Mouse (Mus musculus): ENCODE data around the gene Necap2. TPM values are rescaled to one million over a fixed set of nuclear protein-coding genes. Genes with fewer than 3 reads are reported as not detected.

Gene Necap2
- 47.7 and 53.0 TPM in 2 replicates for polyA plus RNA-seq (2014; fragmentation: Nextera tagmentation; extraction: Ambion mirVana)

- peak within 1 kb of the TSS; percentile 98 for H3K4me3 ChIP-seq (ENCODE audit: low read depth, low read length)
- H3K4me1 ChIP-seq (ENCODE audit: control insufficient read depth, insufficient read depth, low read length), result peaks cover 7% of the 10 kb centered on the region
- DNase-seq (ENCODE audit: low spot score) (peak; percentile 97), ATAC-seq (ENCODE audit: insufficient read depth, low FRiP score, low TSS enrichment) (peak; percentile 91)
- no peaks in the 10 kb centered on the region for H3K36me3 ChIP-seq (ENCODE audit: control insufficient read depth, insufficient read depth, low read length)
- H3K4me2 ChIP-seq (ENCODE audit: low read depth), result peak within 1 kb of the TSS; percentile 98
- H3K9ac ChIP-seq (ENCODE audit: low read length), result peak within 1 kb of the TSS; percentile 86
- no peaks in the 10 kb centered on the region for H3K9me3 ChIP-seq (ENCODE audit: control insufficient read depth, low read length)
- no peak within 1 kb of the TSS for H3K27ac ChIP-seq (ENCODE audit: low read depth, low read length)
- under 1% methylated on average over 66 of the region's 67 CpGs for WGBS
- no peaks in the 10 kb centered on the region for H3K27me3 ChIP-seq (ENCODE audit: control insufficient read depth, insufficient read depth, low read length)
Measured at GRCm38 (mm10) chr4:141077681-141078509, at the start of gene Necap2. Gene Necap2, minus strand, starts transcription at chr4:141078357.

DNA sequence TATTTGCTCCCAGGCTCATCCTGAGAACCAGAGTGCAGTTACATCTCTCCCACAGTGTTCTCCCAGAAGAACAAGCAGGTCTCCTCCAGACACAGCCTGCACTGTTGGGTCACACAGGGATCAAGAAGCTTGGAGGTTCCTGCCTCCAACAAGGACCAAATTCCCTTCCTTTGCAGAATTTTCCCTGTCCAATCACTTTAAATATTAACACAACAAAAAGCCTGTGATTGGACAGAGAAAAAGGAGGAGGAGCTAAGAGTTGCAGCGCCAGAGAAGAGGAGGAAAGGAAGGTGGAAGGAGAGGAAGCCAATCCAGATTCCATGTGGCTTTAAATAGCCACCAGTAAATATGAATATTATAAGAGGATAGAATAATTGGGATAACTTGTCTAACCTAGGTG is 44.9 kb upstream of the Necap2 start:
- 46% methylated on average over 1 of the region's 1 CpGs for WGBS
- DNase-seq (ENCODE audit: low spot score), result no peak
- Histone ChIP-seq H3K4me3 (ENCODE audit: low read depth, low read length) (no peak overlapping the region), H3K4me1 (ENCODE audit: control insufficient read depth, insufficient read depth, low read length) (no peaks in the 10 kb centered on the region; the same call in 1 of the 2 replicates), H3K27me3 (ENCODE audit: control insufficient read depth, insufficient read depth, low read length) (no peaks in the 10 kb centered on the region), H3K4me2 (ENCODE audit: low read depth) (no peak overlapping the region), H3K9ac (ENCODE audit: low read length) (no peak overlapping the region), H3K27ac (ENCODE audit: low read depth, low read length) (no peak overlapping the region), H3K36me3 (ENCODE audit: control insufficient read depth, insufficient read depth, low read length) (no peaks in the 10 kb centered on the region), H3K9me3 (ENCODE audit: control insufficient read depth, low read length) (no peaks in the 10 kb centered on the region)
- no peak for ATAC-seq (ENCODE audit: insufficient read depth, low FRiP score, low TSS enrichment)

- no peak overlapping the region for H3K4me2 ChIP-seq (ENCODE audit: low read depth)
- H3K27me3 ChIP-seq (ENCODE audit: control insufficient read depth, insufficient read depth, low read length), result no peaks in the 10 kb centered on the region
- H3K4me3 ChIP-seq (ENCODE audit: low read depth, low read length), result no peak overlapping the region
- DNase-seq (ENCODE audit: low spot score) (no peak), ATAC-seq (ENCODE audit: insufficient read depth, low FRiP score, low TSS enrichment) (no peak)
- no peaks in the 10 kb centered on the region; the same call in 1 of the 2 replicates for H3K4me1 ChIP-seq (ENCODE audit: control insufficient read depth, insufficient read depth, low read length)
- no peak overlapping the region for H3K9ac ChIP-seq (ENCODE audit: low read length)
- WGBS, result 88% methylated on average over 7 of the region's 7 CpGs
- no peaks in the 10 kb centered on the region for H3K9me3 ChIP-seq (ENCODE audit: control insufficient read depth, low read length)
- H3K36me3 ChIP-seq (ENCODE audit: control insufficient read depth, insufficient read depth, low read length), result no peaks in the 10 kb centered on the region
- H3K27ac ChIP-seq (ENCODE audit: low read depth, low read length), result no peak overlapping the region
Measured at GRCm38 (mm10) chr4:141122663-141123062, 44.5 kb upstream of the Necap2 start.

- ATAC-seq (ENCODE audit: insufficient read depth, low FRiP score, low TSS enrichment) (no peak), DNase-seq (ENCODE audit: low spot score) (peak; percentile 75)
- no peaks in the 10 kb centered on the region for H3K27me3 ChIP-seq (ENCODE audit: control insufficient read depth, insufficient read depth, low read length)
- WGBS, result 31% methylated on average over 11 of the region's 11 CpGs
- H3K27ac ChIP-seq (ENCODE audit: low read depth, low read length), result no peak overlapping the region
- no peak overlapping the region for H3K9ac ChIP-seq (ENCODE audit: low read length)
- peaks cover 3% of the 10 kb centered on the region for H3K36me3 ChIP-seq (ENCODE audit: control insufficient read depth, insufficient read depth, low read length)
- no peaks in the 10 kb centered on the region for H3K9me3 ChIP-seq (ENCODE audit: control insufficient read depth, low read length)
- H3K4me3 ChIP-seq (ENCODE audit: low read depth, low read length), result no peak overlapping the region
- no peak overlapping the region for H3K4me2 ChIP-seq (ENCODE audit: low read depth)
- H3K4me1 ChIP-seq (ENCODE audit: control insufficient read depth, insufficient read depth, low read length), result no peaks in the 10 kb centered on the region; the same call in 1 of the 2 replicates
Measured at GRCm38 (mm10) chr4:141120700-141121099, 42.5 kb upstream of the Necap2 start.

- no peak for DNase-seq (ENCODE audit: low spot score)
- H3K4me3 ChIP-seq (ENCODE audit: low read depth, low read length), result no peak overlapping the region
- no peaks in the 10 kb centered on the region for H3K4me1 ChIP-seq (ENCODE audit: control insufficient read depth, insufficient read depth, low read length)
Measured at GRCm38 (mm10) chr4:141118691-141119090, 40.5 kb upstream of the Necap2 start.

GRCm38 (mm10) chr4:141115398-141115797 is 37.2 kb upstream of the Necap2 start:
- Histone ChIP-seq H3K9ac (ENCODE audit: low read length) (no peak overlapping the region), H3K27me3 (ENCODE audit: control insufficient read depth, insufficient read depth, low read length) (no peaks in the 10 kb centered on the region), H3K4me2 (ENCODE audit: low read depth) (no peak overlapping the region), H3K4me1 (ENCODE audit: control insufficient read depth, insufficient read depth, low read length) (no peaks in the 10 kb centered on the region), H3K4me3 (ENCODE audit: low read depth, low read length) (no peak overlapping the region), H3K27ac (ENCODE audit: low read depth, low read length) (no peak overlapping the region), H3K9me3 (ENCODE audit: control insufficient read depth, low read length) (0 out of 2 replicates have a peak, but pooled peaks cover 2% of the 10 kb centered on the region), H3K36me3 (ENCODE audit: control insufficient read depth, insufficient read depth, low read length) (peaks cover 19% of the 10 kb centered on the region)
- WGBS, result 88% methylated on average over 8 of the region's 8 CpGs
- ATAC-seq (ENCODE audit: insufficient read depth, low FRiP score, low TSS enrichment) (no peak), DNase-seq (ENCODE audit: low spot score) (no peak)

More at GRCm38 (mm10) chr4:141118691-141119090, 40.5 kb upstream of the Necap2 start:
- no peak for ATAC-seq (ENCODE audit: insufficient read depth, low FRiP score, low TSS enrichment)
- Histone ChIP-seq H3K4me2 (ENCODE audit: low read depth) (no peak overlapping the region), H3K27me3 (ENCODE audit: control insufficient read depth, insufficient read depth, low read length) (no peaks in the 10 kb centered on the region), H3K36me3 (ENCODE audit: control insufficient read depth, insufficient read depth, low read length) (peaks cover 8% of the 10 kb centered on the region), H3K27ac (ENCODE audit: low read depth, low read length) (no peak overlapping the region), H3K9me3 (ENCODE audit: control insufficient read depth, low read length) (no peaks in the 10 kb centered on the region), H3K9ac (ENCODE audit: low read length) (no peak overlapping the region)
- WGBS, result 80% methylated on average over 4 of the region's 4 CpGs

- no peak overlapping the region for H3K9ac ChIP-seq (ENCODE audit: low read length)
- H3K4me3 ChIP-seq (ENCODE audit: low read depth, low read length), result no peak overlapping the region
- H3K27me3 ChIP-seq (ENCODE audit: control insufficient read depth, insufficient read depth, low read length), result no peaks in the 10 kb centered on the region
- 0 out of 2 replicates have a peak, but pooled peaks cover 2% of the 10 kb centered on the region for H3K9me3 ChIP-seq (ENCODE audit: control insufficient read depth, low read length)
- no peak for ATAC-seq (ENCODE audit: insufficient read depth, low FRiP score, low TSS enrichment)
- no peaks in the 10 kb centered on the region for H3K4me1 ChIP-seq (ENCODE audit: control insufficient read depth, insufficient read depth, low read length)
- H3K27ac ChIP-seq (ENCODE audit: low read depth, low read length), result no peak overlapping the region
- H3K36me3 ChIP-seq (ENCODE audit: control insufficient read depth, insufficient read depth, low read length), result peaks cover 21% of the 10 kb centered on the region
- no peak for DNase-seq (ENCODE audit: low spot score)
- H3K4me2 ChIP-seq (ENCODE audit: low read depth), result no peak overlapping the region
- 92% methylated on average over 6 of the region's 6 CpGs for WGBS
Measured at GRCm38 (mm10) chr4:141114521-141114981, 36.4 kb upstream of the Necap2 start.

DNA sequence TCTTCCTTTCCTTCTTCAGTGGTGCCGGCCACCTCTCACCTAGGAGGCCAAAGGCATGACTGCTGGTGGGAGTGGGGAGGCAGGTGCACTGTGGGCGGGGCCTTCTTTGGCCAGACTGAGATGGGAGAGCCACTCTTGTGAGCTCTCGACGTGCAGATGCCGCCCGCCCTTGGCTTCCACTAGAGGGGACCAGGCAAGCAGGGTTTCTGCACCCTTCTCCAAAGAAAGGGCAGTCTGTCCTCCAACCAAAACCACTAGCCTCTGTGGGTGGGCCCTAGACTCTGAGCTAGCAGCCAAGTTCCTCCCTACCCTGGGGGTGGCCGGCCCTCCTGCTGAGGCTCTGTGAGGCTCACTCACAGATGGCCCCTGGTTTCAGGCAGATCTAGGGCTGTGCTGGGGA is 35.7 kb upstream of the Necap2 start:
- H3K4me2 ChIP-seq (ENCODE audit: low read depth), result no peak overlapping the region
- no peaks in the 10 kb centered on the region for H3K27me3 ChIP-seq (ENCODE audit: control insufficient read depth, insufficient read depth, low read length)
- ATAC-seq (ENCODE audit: insufficient read depth, low FRiP score, low TSS enrichment) (no peak), DNase-seq (ENCODE audit: low spot score) (no peak)
- H3K4me3 ChIP-seq (ENCODE audit: low read depth, low read length), result no peak overlapping the region
- H3K36me3 ChIP-seq (ENCODE audit: control insufficient read depth, insufficient read depth, low read length), result peaks cover 21% of the 10 kb centered on the region
- H3K9ac ChIP-seq (ENCODE audit: low read length), result no peak overlapping the region
- H3K4me1 ChIP-seq (ENCODE audit: control insufficient read depth, insufficient read depth, low read length), result no peaks in the 10 kb centered on the region
- H3K9me3 ChIP-seq (ENCODE audit: control insufficient read depth, low read length), result 0 out of 2 replicates have a peak, but pooled peaks cover 2% of the 10 kb centered on the region
- H3K27ac ChIP-seq (ENCODE audit: low read depth, low read length), result no peak overlapping the region
- WGBS, result 89% methylated on average over 7 of the region's 7 CpGs
